Mouse (Mus musculus) hindbrain, embryonic 10.5 days (tissue): ENCODE measurements around the gene Rpl6. TPM values are rescaled to one million over a fixed set of nuclear protein-coding genes. Genes with fewer than 3 reads are reported as not detected.

Source experiments
- DNase-seq: peaks from one replicate; pipeline ENCODE4 v3.0.0-alpha.2; 2017; ENCODE audit warnings: low spot score
- H3K27ac ChIP-seq: fragments of 300-500 bp; sonication (generic); 2 replicates; pipeline ENCODE4 v1.5.1; 2016; ENCODE audit warnings: mild to moderate bottlenecking, moderate library complexity
- H3K27me3 ChIP-seq: fragments of 300-500 bp; sonication (generic); 2 replicates; pipeline ENCODE4 v1.6.1; 2016; ENCODE audit warnings: mild to moderate bottlenecking; ENCODE audit not compliant: poor library complexity, insufficient read depth, severe bottlenecking
- H3K36me3 ChIP-seq: fragments of 300-500 bp; sonication (generic); 2 replicates; pipeline ENCODE4 v1.6.1; 2016; ENCODE audit warnings: mild to moderate bottlenecking, moderate library complexity
- H3K4me1 ChIP-seq: fragments of 300-500 bp; sonication (generic); replicated peaks from 2 replicates; pipeline ENCODE4 v1.6.1; 2016; ENCODE audit warnings: mild to moderate bottlenecking
- H3K4me3 ChIP-seq: fragments of 300-500 bp; sonication (generic); 2 replicates; pipeline ENCODE4 v1.5.1; 2016; ENCODE audit warnings: mild to moderate bottlenecking, moderate library complexity
- H3K9me3 ChIP-seq: fragments of 300-500 bp; sonication (generic); 2 replicates; pipeline ENCODE4 v1.6.1; 2016; ENCODE audit warnings: mild to moderate bottlenecking, moderate library complexity
- WGBS: fragments of 180-500 bp; shearing (Covaris S2); methylation state at CpG from one replicate; pipeline ENCODE4 v1.1.7; 2016; 5-methylcytosine and 5-hydroxymethylcytosine counted together
- polyA plus RNA-seq: library from polyadenylated mRNA; unstranded; fragments of >200 nt; fragmentation: Nextera tagmentation; extraction: Ambion mirVana; gene quantifications from 2 replicates; pipeline ENCODE4 v1.2.1, GENCODE M21; 2016

Gene Rpl6
- polyA plus RNA-seq, result 553 and 627 TPM in 2 replicates

DNA sequence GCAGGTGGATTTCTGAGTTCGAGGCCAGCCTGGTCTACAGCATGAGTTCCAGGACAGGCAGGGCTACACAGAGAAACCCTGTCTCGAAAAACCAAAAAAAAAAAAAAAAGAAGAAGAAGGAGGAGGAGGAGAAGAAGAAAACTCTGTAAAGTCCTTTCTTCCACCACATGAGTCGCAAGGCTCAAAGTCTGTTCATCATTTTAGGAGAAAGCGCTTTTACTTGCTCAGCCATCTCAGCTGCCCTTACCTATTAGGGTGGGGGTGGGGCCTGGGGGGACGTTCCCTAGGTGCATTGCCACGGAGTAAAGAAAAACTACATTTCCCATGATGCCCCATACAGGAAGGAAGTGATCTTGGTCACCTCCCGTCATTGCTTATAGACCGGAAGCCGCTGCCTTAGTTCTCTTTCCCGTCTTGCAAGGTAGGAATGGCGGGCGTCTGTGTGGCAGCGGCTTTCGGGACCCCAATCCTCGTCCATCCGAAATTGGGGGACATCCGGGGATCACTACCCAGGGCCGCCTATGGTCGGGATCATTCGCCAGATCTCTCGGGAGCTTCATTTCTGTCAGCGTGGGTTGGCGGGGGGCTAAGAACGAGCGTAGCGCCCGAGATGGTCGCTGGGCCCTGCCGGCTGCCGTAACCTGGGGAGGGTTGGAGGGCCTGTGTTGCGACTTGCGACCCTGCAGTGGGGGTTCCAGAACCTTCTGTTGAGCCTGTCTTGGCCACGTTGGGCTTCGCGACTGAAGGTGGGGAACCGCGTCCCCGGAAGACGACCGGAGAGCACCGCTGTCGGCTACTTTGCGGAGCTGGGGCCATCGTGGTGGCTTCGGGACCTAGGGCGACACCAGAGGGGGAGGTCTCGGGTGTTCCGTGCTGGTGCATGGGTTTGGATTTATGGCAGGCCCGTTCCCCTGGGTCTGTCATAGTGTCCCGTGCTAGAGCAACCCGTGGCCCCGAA lies at the start of gene Rpl6:
TSS of gene Rpl6 (plus strand) at position 350 of the 958 bp plus-strand sequence.
- Histone ChIP-seq H3K9me3 (no peaks in the 10 kb centered on the region), H3K27ac (peak within 1 kb of the TSS; percentile 96), H3K4me1 (peaks cover 27% of the 10 kb centered on the region), H3K4me3 (peak within 1 kb of the TSS; percentile 96), H3K27me3 (no peaks in the 10 kb centered on the region), H3K36me3 (peaks cover 41% of the 10 kb centered on the region)
- DNase-seq, result peak; percentile 85
- 2% methylated on average over 52 of the region's 52 CpGs for WGBS

DNA sequence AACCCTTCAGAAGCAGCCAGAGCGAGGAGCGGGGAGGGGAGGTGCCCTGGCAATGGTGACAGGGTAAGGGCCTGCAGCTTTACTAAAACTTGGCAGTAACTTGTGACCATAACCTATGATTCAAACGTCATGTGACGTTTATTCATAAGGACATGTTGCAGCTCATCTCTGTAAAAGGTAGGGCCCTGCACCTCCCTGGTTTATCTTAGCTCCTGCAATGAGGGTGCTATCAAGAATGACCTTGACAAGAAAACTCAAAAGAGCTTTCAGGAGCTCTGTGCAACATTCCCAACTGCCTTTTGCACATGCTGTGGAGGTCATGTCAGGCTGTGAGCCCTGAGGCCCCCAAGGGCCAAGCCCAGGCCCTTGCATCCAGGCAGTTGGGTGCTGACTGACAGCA lies 48.2 kb upstream of the Rpl6 start:
- Histone ChIP-seq H3K27me3 (no peaks in the 10 kb centered on the region), H3K4me1 (peaks cover 6% of the 10 kb centered on the region; the same call in 1 of the 2 replicates), H3K27ac (no peak overlapping the region), H3K9me3 (no peaks in the 10 kb centered on the region), H3K36me3 (peaks cover 99% of the 10 kb centered on the region), H3K4me3 (no peak overlapping the region)
- DNase-seq, result no peak
- WGBS, result 94% methylated on average over 4 of the region's 4 CpGs

DNA sequence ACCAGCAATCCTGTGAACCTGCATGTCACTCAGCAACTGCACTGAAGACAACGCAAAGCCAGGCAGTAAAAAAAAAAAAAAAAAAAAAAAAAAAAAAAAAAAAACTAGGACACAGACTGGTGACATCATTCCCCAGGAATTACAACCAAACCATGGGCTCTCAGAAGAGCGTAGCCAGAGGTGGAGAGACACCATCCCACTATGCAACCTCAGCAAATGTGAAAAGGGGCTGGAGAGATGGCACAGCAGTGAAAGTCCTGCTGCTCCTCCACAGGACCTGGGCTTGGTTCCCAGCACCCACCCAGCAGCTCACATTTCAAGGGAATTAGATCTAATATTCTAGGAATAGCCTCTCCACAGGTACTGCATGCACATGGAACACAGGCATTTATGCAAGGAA lies 47.3 kb upstream of the Rpl6 start:
- Histone ChIP-seq H3K4me3 (no peak overlapping the region), H3K4me1 (peaks cover 6% of the 10 kb centered on the region; the same call in 1 of the 2 replicates), H3K27ac (no peak overlapping the region), H3K27me3 (no peaks in the 10 kb centered on the region), H3K9me3 (no peaks in the 10 kb centered on the region), H3K36me3 (peaks cover 99% of the 10 kb centered on the region)
- no peak for DNase-seq
- WGBS, result 87% methylated on average over 2 of the region's 2 CpGs

DNA sequence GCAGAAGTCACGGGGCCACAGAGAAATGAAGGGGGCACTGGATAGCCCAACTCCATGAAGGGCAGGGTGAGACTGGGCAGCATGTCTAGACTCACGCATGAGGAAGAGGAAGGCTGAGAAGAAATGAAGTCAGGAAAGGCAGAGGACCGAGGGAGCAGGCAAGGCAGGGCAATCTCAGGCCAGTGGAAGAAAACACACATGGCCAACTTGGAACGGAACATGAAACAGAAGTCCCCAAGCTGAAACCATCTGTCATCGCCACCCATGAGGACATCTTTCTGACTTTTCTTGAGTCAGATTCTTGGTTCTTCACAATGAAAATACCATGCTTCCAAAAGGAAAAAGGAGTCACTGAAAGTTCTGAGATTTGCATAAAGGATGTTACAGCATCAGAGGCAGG lies 46.8 kb upstream of the Rpl6 start:
- whole genome bisulfite sequencing, result 94% methylated on average over 5 of the region's 5 CpGs
- DNase-seq, result no peak
- Histone ChIP-seq H3K4me3 (no peak overlapping the region), H3K4me1 (peaks cover 6% of the 10 kb centered on the region; the same call in 1 of the 2 replicates), H3K27ac (no peak overlapping the region), H3K27me3 (no peaks in the 10 kb centered on the region), H3K36me3 (peaks cover 99% of the 10 kb centered on the region), H3K9me3 (no peaks in the 10 kb centered on the region)

DNA sequence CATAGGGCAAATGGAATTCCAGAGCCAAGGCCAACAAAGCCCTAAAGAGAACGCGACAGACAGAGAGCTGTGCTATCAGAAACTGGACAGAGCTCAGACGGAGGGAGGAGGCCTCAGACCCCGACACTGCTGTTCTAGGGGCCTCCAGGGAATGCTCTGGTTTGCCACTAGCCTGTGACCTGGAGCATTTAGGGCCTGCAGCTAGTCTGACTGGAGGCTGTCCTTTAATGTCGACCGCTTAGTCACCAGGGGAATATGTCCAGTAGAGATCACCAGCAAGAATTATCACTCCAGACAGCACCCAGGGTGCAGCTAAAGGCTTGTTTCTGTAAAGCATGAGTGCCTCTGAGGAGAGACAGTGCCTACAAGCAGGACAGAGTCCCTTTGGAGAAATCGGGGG lies 45.3 kb upstream of the Rpl6 start:
- Histone ChIP-seq H3K4me1 (peaks cover 6% of the 10 kb centered on the region; the same call in 1 of the 2 replicates), H3K27me3 (no peaks in the 10 kb centered on the region), H3K36me3 (peaks cover 99% of the 10 kb centered on the region), H3K4me3 (no peak overlapping the region), H3K27ac (no peak overlapping the region), H3K9me3 (no peaks in the 10 kb centered on the region)
- 87% methylated on average over 7 of the region's 7 CpGs for WGBS
- DNase-seq, result no peak

DNA sequence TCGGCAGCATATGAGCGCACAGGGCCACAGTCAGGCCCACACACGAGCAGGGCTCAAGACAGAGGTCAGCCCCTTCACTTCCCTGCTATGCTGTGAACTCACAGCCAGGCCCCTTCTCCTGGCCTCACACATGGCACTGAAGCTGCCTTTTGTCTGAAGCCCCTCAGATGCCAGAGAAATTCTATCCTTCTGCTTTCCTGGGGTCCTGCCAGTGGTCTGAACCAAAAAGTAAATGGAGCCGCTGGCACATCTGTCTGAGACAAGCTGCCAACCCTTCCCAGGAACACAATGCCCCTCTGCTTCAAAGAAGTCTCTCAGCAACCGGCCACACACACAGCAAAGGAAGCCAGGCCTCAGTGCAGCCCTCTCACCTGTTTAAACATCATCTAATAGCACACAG lies 42.0 kb upstream of the Rpl6 start:
- no peaks in the 10 kb centered on the region for H3K9me3 ChIP-seq
- WGBS, result 92% methylated on average over 5 of the region's 5 CpGs

DNA sequence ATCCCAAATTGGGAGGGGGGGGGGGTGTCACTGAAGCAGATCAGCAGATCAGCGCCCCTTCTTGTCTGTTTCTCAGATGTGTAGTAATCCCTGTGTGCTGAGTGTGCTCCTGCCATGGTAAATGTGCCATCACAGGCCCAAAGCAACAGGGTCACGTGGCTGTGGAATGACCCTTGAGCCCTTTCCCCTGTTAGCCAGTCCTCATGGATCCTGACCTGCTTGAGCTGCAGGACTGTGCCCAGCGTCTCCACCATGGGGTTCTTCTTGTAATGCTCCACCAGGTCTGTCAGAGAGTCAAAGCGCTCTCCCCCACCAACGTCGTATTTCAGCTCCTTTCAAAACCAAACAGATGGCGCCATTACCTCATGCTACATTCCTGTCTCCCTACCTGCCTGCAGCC lies 41.4 kb upstream of the Rpl6 start:
- Histone ChIP-seq H3K4me1 (peaks cover 6% of the 10 kb centered on the region; the same call in 1 of the 2 replicates), H3K9me3 (no peaks in the 10 kb centered on the region), H3K27me3 (no peaks in the 10 kb centered on the region), H3K27ac (no peak overlapping the region), H3K36me3 (peaks cover 99% of the 10 kb centered on the region), H3K4me3 (no peak overlapping the region)
- no peak for DNase-seq
- WGBS, result 93% methylated on average over 7 of the region's 7 CpGs

More for the DNA sequence above, 42.0 kb upstream of the Rpl6 start:
- no peak for DNase-seq
- no peak overlapping the region for H3K27ac ChIP-seq
- H3K4me3 ChIP-seq, result no peak overlapping the region
- no peaks in the 10 kb centered on the region for H3K27me3 ChIP-seq
- H3K36me3 ChIP-seq, result peaks cover 99% of the 10 kb centered on the region
- H3K4me1 ChIP-seq, result peaks cover 6% of the 10 kb centered on the region; the same call in 1 of the 2 replicates

DNA sequence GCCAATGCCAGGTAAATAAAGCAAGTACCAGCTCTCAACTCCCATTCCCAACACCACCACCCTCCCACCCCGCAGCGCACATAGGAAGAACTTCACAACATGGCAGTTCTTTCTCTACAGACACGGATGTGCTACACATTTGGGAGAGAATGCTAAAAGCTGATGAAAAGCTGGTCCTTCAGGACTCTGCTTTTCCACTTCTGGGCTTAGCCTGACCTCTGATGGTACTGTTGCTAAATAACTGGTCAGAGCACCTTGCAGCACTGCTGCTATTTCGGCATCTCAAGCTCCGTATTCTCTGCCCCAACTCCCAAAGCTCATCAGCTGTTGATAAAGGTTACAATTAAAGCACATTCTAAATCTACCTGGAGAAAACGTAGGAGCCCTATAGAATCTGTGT lies 37.4 kb upstream of the Rpl6 start:
- no peak overlapping the region for H3K4me3 ChIP-seq
- no peaks in the 10 kb centered on the region for H3K27me3 ChIP-seq
- whole genome bisulfite sequencing, result 95% methylated on average over 6 of the region's 6 CpGs
- no peak for DNase-seq
- no peaks in the 10 kb centered on the region for H3K9me3 ChIP-seq
- no peaks in the 10 kb centered on the region for H3K4me1 ChIP-seq
- H3K36me3 ChIP-seq, result peaks cover 91% of the 10 kb centered on the region
- H3K27ac ChIP-seq, result no peak overlapping the region

DNA sequence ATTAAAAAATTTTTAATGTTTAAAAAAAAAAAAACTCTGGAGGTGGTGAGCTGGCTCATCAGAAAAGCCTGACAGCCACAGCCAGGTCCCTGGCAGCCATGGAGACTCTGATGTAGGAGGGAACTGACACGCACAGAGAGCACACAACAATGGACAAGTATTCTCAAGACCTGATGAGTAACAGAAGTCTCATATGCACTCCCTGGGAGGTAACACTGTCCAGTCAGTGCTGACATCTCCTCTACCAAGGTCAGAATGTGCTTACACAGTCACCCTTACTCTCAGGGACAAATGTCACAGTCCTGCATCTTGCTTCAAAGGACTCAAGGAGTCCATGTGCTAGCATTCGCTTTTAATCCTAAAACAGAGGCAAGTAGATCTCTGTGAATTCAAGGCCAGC lies 34.7 kb upstream of the Rpl6 start:
- DNase-seq, result no peak
- no peak overlapping the region for H3K4me3 ChIP-seq
- H3K36me3 ChIP-seq, result peaks cover 80% of the 10 kb centered on the region
- WGBS, result 92% methylated on average over 2 of the region's 2 CpGs
- no peak overlapping the region for H3K27ac ChIP-seq
- H3K27me3 ChIP-seq, result no peaks in the 10 kb centered on the region
- H3K9me3 ChIP-seq, result no peaks in the 10 kb centered on the region
- no peaks in the 10 kb centered on the region; the same call in 1 of the 2 replicates for H3K4me1 ChIP-seq

DNA sequence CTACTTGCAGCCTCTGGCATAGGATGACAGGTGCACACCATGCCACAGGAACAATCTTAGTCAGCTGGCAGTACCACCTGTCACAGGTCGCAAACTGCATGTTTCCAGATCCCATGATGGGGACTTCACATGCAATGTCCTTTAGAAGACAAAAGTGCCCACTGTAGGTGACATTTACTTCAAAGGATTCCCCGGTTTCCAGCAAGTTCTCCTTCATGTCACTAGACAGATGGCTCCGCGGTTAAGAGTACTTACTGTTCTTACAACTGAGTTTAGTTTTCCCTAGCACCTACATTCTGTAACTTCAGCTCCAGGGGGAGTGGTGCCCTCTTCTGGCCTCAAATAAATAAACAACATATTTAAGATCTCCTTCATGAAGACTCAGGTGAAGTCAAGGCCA lies 31.4 kb upstream of the Rpl6 start:
- 89% methylated on average over 4 of the region's 4 CpGs for WGBS
- Histone ChIP-seq H3K4me3 (no peak overlapping the region), H3K27me3 (no peaks in the 10 kb centered on the region), H3K4me1 (no peaks in the 10 kb centered on the region; the same call in 1 of the 2 replicates), H3K27ac (no peak overlapping the region), H3K9me3 (no peaks in the 10 kb centered on the region), H3K36me3 (peaks cover 60% of the 10 kb centered on the region)
- DNase-seq, result no peak

DNA sequence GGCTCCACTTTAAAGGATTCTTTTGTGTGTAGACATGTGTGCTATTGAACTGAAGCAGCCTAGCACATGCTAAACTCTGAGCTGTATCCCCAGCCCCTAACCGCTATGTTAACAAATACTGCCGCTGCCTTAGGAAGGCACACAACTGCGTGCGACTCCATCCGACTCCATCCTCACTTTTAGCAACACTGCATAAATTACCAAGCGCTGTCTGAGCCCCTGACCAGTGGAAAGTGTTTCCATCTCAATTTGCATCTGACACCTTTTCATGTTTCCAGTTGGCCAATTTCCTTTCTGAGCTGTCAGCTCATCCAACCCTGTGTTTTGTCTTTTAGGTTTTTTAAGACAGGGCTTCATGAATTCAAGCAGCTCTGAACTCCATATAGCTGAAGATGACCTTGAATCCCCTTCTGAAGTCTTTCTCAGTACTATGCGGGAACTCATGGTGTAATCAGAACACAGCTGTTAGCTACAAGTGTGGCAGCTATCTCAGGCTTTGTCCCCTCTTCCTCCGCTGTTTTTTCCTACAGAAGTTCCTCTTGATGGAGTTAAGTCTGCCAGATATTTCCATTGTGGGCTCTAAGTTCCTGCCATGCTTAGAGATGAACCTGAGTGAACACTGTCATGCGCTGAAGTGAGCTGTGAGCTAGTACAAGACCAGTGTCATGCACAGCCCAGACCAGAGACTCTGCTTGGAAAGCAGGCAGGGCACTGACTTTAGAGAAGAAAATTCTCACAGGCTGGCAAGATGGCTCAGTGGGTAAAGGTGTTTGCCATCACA lies 25.0 kb upstream of the Rpl6 start:
- H3K36me3 ChIP-seq, result peaks cover 15% of the 10 kb centered on the region
- H3K4me3 ChIP-seq, result no peak overlapping the region
- no peaks in the 10 kb centered on the region for H3K9me3 ChIP-seq
- no peaks in the 10 kb centered on the region for H3K27me3 ChIP-seq
- WGBS, result 74% methylated on average over 9 of the region's 9 CpGs
- no peak for DNase-seq
- H3K4me1 ChIP-seq, result peaks cover 33% of the 10 kb centered on the region
- 0 out of 2 replicates have a peak overlapping the region, but pooled peaks have one; percentile 5 for H3K27ac ChIP-seq

DNA sequence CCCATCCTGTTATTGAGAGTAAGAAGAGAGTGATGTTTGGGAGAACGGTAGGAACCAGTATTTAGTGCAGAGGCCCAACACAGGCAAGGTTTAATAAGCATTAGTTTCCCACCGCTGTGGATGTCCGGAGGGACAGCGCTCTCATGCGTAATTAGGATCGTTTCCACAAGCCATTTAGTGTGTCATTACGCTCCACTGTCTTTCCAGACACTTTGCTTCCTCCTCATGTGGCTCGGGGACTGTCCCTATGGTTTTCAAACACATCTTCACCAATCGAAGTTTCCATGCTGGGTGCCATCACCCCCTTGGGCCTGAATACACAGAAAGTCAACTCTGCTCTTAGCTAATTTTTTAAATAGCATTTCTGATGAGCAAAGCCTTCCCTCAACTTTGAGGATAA lies 21.0 kb upstream of the Rpl6 start:
- 91% methylated on average over 9 of the region's 9 CpGs for WGBS

More for the DNA sequence above, 21.0 kb upstream of the Rpl6 start:
- H3K36me3 ChIP-seq, result 0 out of 2 replicates have a peak, but pooled peaks cover 5% of the 10 kb centered on the region
- no peak overlapping the region for H3K4me3 ChIP-seq
- no peaks in the 10 kb centered on the region for H3K27me3 ChIP-seq
- peaks cover 72% of the 10 kb centered on the region for H3K4me1 ChIP-seq
- no peaks in the 10 kb centered on the region for H3K9me3 ChIP-seq
- no peak for DNase-seq
- H3K27ac ChIP-seq, result no peak overlapping the region
